Mouse (Mus musculus): ENCODE data around the gene Arnt2. TPM values are rescaled to one million over a fixed set of nuclear protein-coding genes. Genes with fewer than 3 reads are reported as not detected.

Arnt2 gene
- polyA plus RNA-seq, 1 experiment from 2014 or later: 4.4 TPM

DNA sequence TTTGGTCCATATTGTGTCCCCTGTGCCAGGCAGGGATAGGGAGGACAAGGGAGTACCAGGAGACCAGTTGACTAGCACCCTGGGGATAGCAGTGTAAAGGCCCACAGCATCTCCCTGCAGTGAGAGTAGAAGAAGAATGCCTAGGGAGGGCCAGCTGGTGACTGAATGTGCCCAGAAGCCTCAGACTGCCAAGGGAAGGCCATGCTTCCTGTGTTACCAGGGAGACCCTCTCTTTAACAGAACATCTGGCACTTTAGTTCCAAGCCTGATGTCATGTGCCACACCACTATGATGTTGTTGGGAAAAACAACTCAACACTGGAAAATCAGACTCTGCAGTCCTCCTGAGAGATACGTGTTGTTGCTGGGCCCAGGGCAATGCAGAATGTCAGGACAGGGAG is 12.7 kb downstream of the Arnt2 start:
- Histone ChIP-seq H3K9me3 (replicated peaks) (no peaks in the 10 kb centered on the region), H3K36me3 (no peaks in the 10 kb centered on the region), H3K4me3 (no peak overlapping the region), H3K4me2 (no peak overlapping the region), H3K9ac (no peak overlapping the region), H3K27ac (ENCODE audit: poor library complexity, severe bottlenecking) (no peak overlapping the region), H3K4me1 (replicated peaks) (no peaks in the 10 kb centered on the region), H3K27me3 (replicated peaks) (no peaks in the 10 kb centered on the region)
- WGBS: 39% methylated on average over 1 of the region's 1 CpGs
- ATAC-seq (ENCODE audit: insufficient number of reproducible peaks, low FRiP score): no peak

DNA sequence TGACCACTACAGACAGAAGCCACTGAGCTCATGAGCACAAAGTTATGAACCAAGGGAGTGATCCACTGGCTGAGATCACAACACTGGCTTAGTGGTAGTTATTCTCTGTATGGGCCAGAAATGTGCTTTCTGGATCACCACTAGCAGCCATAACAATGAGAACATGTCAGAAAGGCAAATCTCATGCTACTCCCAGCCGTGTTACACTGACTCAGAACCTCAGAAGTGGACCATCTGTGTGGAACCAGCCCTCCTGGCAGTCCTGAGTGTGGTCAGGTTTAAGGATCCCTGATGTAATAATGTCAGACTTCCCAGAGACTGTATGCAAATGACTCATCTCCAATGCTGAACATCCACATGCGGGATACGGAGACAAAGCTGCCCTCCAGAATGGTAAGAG is 13.4 kb downstream of the Arnt2 start:
- Histone ChIP-seq H3K4me2 (no peak overlapping the region), H3K9ac (no peak overlapping the region), H3K27ac (ENCODE audit: poor library complexity, severe bottlenecking) (no peak overlapping the region), H3K9me3 (replicated peaks) (no peaks in the 10 kb centered on the region), H3K27me3 (replicated peaks) (no peaks in the 10 kb centered on the region), H3K36me3 (no peaks in the 10 kb centered on the region), H3K4me3 (no peak overlapping the region), H3K4me1 (replicated peaks) (no peaks in the 10 kb centered on the region)
- no peak for ATAC-seq (ENCODE audit: insufficient number of reproducible peaks, low FRiP score)
- 86% methylated on average over 3 of the region's 3 CpGs for WGBS

- H3K9ac ChIP-seq: no peak overlapping the region
- no peak overlapping the region for H3K4me2 ChIP-seq
- WGBS: 44% methylated on average over 3 of the region's 3 CpGs
- no peak for ATAC-seq (ENCODE audit: insufficient number of reproducible peaks, low FRiP score)
- no peak overlapping the region for H3K27ac ChIP-seq (ENCODE audit: poor library complexity, severe bottlenecking)
- no peak overlapping the region for H3K4me3 ChIP-seq
- no peaks in the 10 kb centered on the region for H3K4me1 ChIP-seq (replicated peaks)
- no peaks in the 10 kb centered on the region for H3K36me3 ChIP-seq
- no peaks in the 10 kb centered on the region for H3K9me3 ChIP-seq (replicated peaks)
- H3K27me3 ChIP-seq (replicated peaks): no peaks in the 10 kb centered on the region
Measured at GRCm38 (mm10) chr7:84387826-84388225, 22.1 kb downstream of the Arnt2 start.

GRCm38 (mm10) chr7:84386472-84386871 is 23.5 kb downstream of the Arnt2 start:
- no peaks in the 10 kb centered on the region for H3K4me1 ChIP-seq (replicated peaks)
- ATAC-seq (ENCODE audit: insufficient number of reproducible peaks, low FRiP score): no peak
- WGBS: 46% methylated on average over 1 of the region's 1 CpGs

DNA sequence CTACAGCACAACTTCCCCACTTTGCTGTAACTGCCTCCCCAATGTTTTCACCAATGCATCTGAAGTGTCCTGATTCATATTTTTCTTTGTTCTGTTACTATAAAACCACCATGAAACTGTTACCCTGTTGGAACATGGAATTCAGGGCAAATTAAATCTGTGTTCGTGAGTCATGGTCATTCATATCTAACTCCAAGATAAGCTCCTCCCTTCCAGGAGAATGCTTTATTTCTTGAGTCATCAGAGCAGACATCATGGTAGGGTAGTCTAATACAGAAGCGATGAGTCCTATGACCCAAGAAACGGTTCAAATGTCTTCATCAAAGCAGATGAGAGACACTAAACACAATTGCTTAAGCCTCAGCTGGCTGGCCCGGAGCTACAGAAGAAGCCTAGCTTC is 25.2 kb downstream of the Arnt2 start:
- H3K9ac ChIP-seq: no peak overlapping the region
- no peaks in the 10 kb centered on the region for H3K9me3 ChIP-seq (replicated peaks)
- no peak overlapping the region for H3K4me2 ChIP-seq
- 77% methylated on average over 4 of the region's 4 CpGs for WGBS
- no peaks in the 10 kb centered on the region for H3K4me1 ChIP-seq (replicated peaks)
- H3K27ac ChIP-seq (ENCODE audit: poor library complexity, severe bottlenecking): no peak overlapping the region
- no peak for ATAC-seq (ENCODE audit: insufficient number of reproducible peaks, low FRiP score)
- H3K36me3 ChIP-seq: no peaks in the 10 kb centered on the region
- H3K27me3 ChIP-seq (replicated peaks): no peaks in the 10 kb centered on the region
- H3K4me3 ChIP-seq: no peak overlapping the region

More at GRCm38 (mm10) chr7:84386472-84386871, 23.5 kb downstream of the Arnt2 start:
- no peaks in the 10 kb centered on the region for H3K27me3 ChIP-seq (replicated peaks)
- H3K27ac ChIP-seq (ENCODE audit: poor library complexity, severe bottlenecking): no peak overlapping the region
- no peaks in the 10 kb centered on the region for H3K36me3 ChIP-seq
- H3K9me3 ChIP-seq (replicated peaks): no peaks in the 10 kb centered on the region
- H3K4me3 ChIP-seq: no peak overlapping the region
- no peak overlapping the region for H3K4me2 ChIP-seq
- no peak overlapping the region for H3K9ac ChIP-seq

DNA sequence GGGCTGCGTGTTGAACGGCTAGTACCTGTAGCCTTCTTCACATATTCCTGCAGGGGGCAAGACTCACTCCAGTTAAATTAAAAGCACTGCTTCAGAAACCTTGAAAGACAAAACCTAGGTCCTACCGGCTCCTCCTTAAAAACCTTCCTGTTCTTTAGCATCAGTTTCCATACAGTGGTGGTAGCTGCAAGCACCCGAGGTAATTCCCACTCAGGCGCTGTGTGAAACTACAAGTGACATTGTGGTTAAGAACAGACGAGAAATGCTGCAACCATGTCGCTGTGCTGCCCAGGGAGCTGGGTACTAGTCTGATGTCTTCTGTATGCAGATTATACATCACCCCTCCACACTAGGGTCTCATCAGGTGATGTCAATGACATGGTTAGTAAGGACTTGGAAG is 25.9 kb downstream of the Arnt2 start:
- Histone ChIP-seq H3K4me3 (no peak overlapping the region), H3K9me3 (replicated peaks) (no peaks in the 10 kb centered on the region), H3K4me2 (no peak overlapping the region), H3K27me3 (replicated peaks) (no peaks in the 10 kb centered on the region), H3K4me1 (replicated peaks) (no peaks in the 10 kb centered on the region), H3K9ac (no peak overlapping the region), H3K27ac (ENCODE audit: poor library complexity, severe bottlenecking) (no peak overlapping the region), H3K36me3 (no peaks in the 10 kb centered on the region)
- ATAC-seq (ENCODE audit: insufficient number of reproducible peaks, low FRiP score): no peak
- WGBS: 80% methylated on average over 7 of the region's 7 CpGs

GRCm38 (mm10) chr7:84382346-84382745 is 27.6 kb downstream of the Arnt2 start:
- H3K27ac ChIP-seq (ENCODE audit: poor library complexity, severe bottlenecking): no peak overlapping the region
- 73% methylated on average over 3 of the region's 3 CpGs for WGBS
- no peaks in the 10 kb centered on the region for H3K4me1 ChIP-seq (replicated peaks)
- H3K36me3 ChIP-seq: no peaks in the 10 kb centered on the region
- H3K4me2 ChIP-seq: no peak overlapping the region
- no peaks in the 10 kb centered on the region for H3K27me3 ChIP-seq (replicated peaks)
- no peak for ATAC-seq (ENCODE audit: insufficient number of reproducible peaks, low FRiP score)
- no peak overlapping the region for H3K9ac ChIP-seq
- no peak overlapping the region for H3K4me3 ChIP-seq
- no peaks in the 10 kb centered on the region for H3K9me3 ChIP-seq (replicated peaks)

GRCm38 (mm10) chr7:84380810-84381209 is 29.2 kb downstream of the Arnt2 start:
- Histone ChIP-seq H3K9me3 (replicated peaks) (no peaks in the 10 kb centered on the region), H3K4me2 (no peak overlapping the region), H3K4me1 (replicated peaks) (no peaks in the 10 kb centered on the region), H3K27me3 (replicated peaks) (no peaks in the 10 kb centered on the region), H3K4me3 (no peak overlapping the region), H3K9ac (no peak overlapping the region), H3K36me3 (no peaks in the 10 kb centered on the region), H3K27ac (ENCODE audit: poor library complexity, severe bottlenecking) (no peak overlapping the region)
- ATAC-seq (ENCODE audit: insufficient number of reproducible peaks, low FRiP score): no peak

DNA sequence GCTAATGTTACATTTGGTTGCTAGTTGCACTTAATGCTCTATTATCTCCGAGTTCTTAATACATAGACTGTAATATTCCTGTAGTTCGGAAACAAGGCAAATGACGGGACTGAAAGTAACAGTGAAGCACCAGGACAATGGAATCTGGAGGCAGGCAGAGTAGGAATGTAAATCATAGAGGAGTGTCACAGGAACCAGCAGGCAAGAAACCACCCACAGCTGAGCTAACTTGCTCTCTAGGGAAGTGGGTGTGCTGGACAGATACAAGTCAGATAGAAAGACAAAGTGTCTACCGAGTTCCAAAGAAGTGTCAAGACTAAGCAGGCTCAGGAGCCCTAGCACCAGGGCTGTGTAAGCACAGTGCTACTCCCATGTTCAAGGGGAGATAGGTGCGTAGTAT is 32.6 kb downstream of the Arnt2 start:
- no peak for ATAC-seq (ENCODE audit: insufficient number of reproducible peaks, low FRiP score)
- Histone ChIP-seq H3K27me3 (replicated peaks) (no peaks in the 10 kb centered on the region), H3K4me1 (replicated peaks) (no peaks in the 10 kb centered on the region), H3K9ac (no peak overlapping the region), H3K4me2 (no peak overlapping the region), H3K4me3 (no peak overlapping the region), H3K9me3 (replicated peaks) (no peaks in the 10 kb centered on the region), H3K36me3 (no peaks in the 10 kb centered on the region), H3K27ac (ENCODE audit: poor library complexity, severe bottlenecking) (no peak overlapping the region)
- WGBS: 53% methylated on average over 5 of the region's 5 CpGs

DNA sequence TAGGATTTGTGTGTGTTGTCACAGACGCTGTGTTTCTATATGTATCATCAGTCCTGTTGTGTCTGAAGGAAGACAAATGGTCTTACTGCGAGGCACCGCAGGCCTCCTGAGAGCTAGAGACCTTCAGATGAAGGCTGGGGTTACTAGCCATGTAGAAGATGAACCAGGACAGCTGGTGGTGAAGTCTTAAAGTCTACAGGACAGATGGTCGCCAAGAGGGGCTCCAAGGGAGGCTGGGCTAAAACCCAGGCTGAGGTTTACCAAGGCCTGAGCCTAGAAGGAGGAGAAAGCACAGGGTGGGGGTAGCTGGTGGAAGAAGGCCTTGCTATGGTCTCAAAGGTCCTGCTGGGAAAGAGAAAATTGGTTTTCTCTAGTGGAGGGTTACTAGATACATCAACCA is 36.3 kb downstream of the Arnt2 start:
- no peak overlapping the region for H3K27ac ChIP-seq (ENCODE audit: poor library complexity, severe bottlenecking)
- H3K4me1 ChIP-seq (replicated peaks): no peaks in the 10 kb centered on the region
- H3K9ac ChIP-seq: no peak overlapping the region
- no peaks in the 10 kb centered on the region for H3K27me3 ChIP-seq (replicated peaks)
- WGBS: 80% methylated on average over 4 of the region's 4 CpGs
- H3K9me3 ChIP-seq (replicated peaks): no peaks in the 10 kb centered on the region
- no peaks in the 10 kb centered on the region for H3K36me3 ChIP-seq
- no peak for ATAC-seq (ENCODE audit: insufficient number of reproducible peaks, low FRiP score)
- H3K4me2 ChIP-seq: no peak overlapping the region
- no peak overlapping the region for H3K4me3 ChIP-seq

GRCm38 (mm10) chr7:84372871-84373270 is 37.1 kb downstream of the Arnt2 start:
- ATAC-seq (ENCODE audit: insufficient number of reproducible peaks, low FRiP score): no peak
- 86% methylated on average over 1 of the region's 1 CpGs for WGBS

DNA sequence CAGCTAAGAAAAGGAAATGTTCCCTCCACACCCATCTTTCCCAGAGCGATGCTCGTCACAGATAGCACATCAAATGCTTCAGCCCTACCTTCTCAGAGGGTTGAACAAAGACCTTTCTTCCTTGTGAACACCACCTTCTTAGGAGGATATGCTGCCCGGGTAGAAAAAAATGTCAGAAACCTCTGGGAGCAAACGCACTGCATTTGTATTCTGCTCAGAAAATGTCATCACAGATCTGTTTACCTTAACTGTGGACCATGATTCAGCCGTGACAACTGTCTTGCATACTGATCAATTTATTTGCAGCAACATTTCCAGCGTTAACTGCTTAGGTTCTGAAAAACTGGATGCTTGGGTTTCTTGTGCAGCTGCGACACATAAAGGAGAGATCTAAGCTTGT is 37.7 kb downstream of the Arnt2 start:
- H3K9ac ChIP-seq: no peak overlapping the region
- H3K27ac ChIP-seq (ENCODE audit: poor library complexity, severe bottlenecking): no peak overlapping the region
- peaks cover 5% of the 10 kb centered on the region; the same call in 1 of the 2 replicates for H3K4me1 ChIP-seq (replicated peaks)
- WGBS: 79% methylated on average over 7 of the region's 7 CpGs
- no peak overlapping the region for H3K4me2 ChIP-seq
- no peaks in the 10 kb centered on the region for H3K9me3 ChIP-seq (replicated peaks)
- H3K4me3 ChIP-seq: no peak overlapping the region
- H3K27me3 ChIP-seq (replicated peaks): no peaks in the 10 kb centered on the region
- no peaks in the 10 kb centered on the region for H3K36me3 ChIP-seq
- no peak for ATAC-seq (ENCODE audit: insufficient number of reproducible peaks, low FRiP score)

More at GRCm38 (mm10) chr7:84372871-84373270, 37.1 kb downstream of the Arnt2 start:
- H3K27me3 ChIP-seq (replicated peaks): no peaks in the 10 kb centered on the region
- H3K4me3 ChIP-seq: no peak overlapping the region
- H3K27ac ChIP-seq (ENCODE audit: poor library complexity, severe bottlenecking): no peak overlapping the region
- no peaks in the 10 kb centered on the region for H3K4me1 ChIP-seq (replicated peaks)
- no peak overlapping the region for H3K4me2 ChIP-seq
- no peak overlapping the region for H3K9ac ChIP-seq
- H3K36me3 ChIP-seq: no peaks in the 10 kb centered on the region
- no peaks in the 10 kb centered on the region for H3K9me3 ChIP-seq (replicated peaks)
